Mouse (Mus musculus) heart, adult 2 months (tissue): ENCODE results near the gene Med1. TPM values are rescaled to one million over a fixed set of nuclear protein-coding genes. Genes with fewer than 3 reads are reported as not detected.

Experiments
- DNase-seq, 2 experiments: peaks; one replicate each; pipeline ENCODE4 v3.0.0; 2021
- H3K27ac ChIP-seq: fragments of 200-600 bp; 2 replicates; pipeline ENCODE4 v1.8.1; 2022
- H3K27me3 ChIP-seq: fragments of 200-500 bp; 2 replicates; pipeline ENCODE4 v1.6.1; 2012; ENCODE audit warnings: mild to moderate bottlenecking, low read length, inconsistent platforms, mixed read lengths; ENCODE audit not compliant: control insufficient read depth, insufficient read depth
- H3K36me3 ChIP-seq: fragments of 200-500 bp; 2 replicates; pipeline ENCODE4 v1.6.1; 2012; ENCODE audit warnings: low read length, inconsistent platforms; ENCODE audit not compliant: control insufficient read depth, insufficient read depth
- H3K4me1 ChIP-seq: fragments of 200-500 bp; 2 replicates; pipeline ENCODE4 v1.6.1; 2011; ENCODE audit warnings: low read length; ENCODE audit not compliant: control insufficient read depth, insufficient read depth
- H3K4me3 ChIP-seq: fragments of 200-600 bp; 2 replicates; pipeline ENCODE4 v1.8.1; 2022
- H3K79me2 ChIP-seq: fragments of 200-500 bp; replicated peaks from 2 replicates; pipeline ENCODE4 v1.6.1; 2012; ENCODE audit warnings: mild to moderate bottlenecking, inconsistent platforms, low read length, moderate library complexity, mixed read lengths; ENCODE audit not compliant: control insufficient read depth, insufficient read depth
- H3K9ac ChIP-seq: fragments of 200-500 bp; 2 replicates; pipeline ENCODE4 v1.6.1; 2012; ENCODE audit warnings: low read depth, mild to moderate bottlenecking, control low read depth, inconsistent platforms, low read length, mixed read lengths
- CTCF ChIP-seq: fragments of 200-600 bp; IDR thresholded peaks from 2 replicates; pipeline ENCODE4 v1.8.1; 2022; ENCODE audit warnings: antibody characterized with exemption, mild to moderate bottlenecking, moderate library complexity
- EP300 ChIP-seq: fragments of 200-500 bp; IDR thresholded peaks from 2 replicates; pipeline ENCODE4 v1.6.1; 2011; ENCODE audit warnings: low read depth, low read length, control low read depth; ENCODE audit not compliant: insufficient read depth
- POLR2A ChIP-seq: fragments of 200-500 bp; IDR thresholded peaks from 2 replicates; pipeline ENCODE4 v1.6.1; 2011; ENCODE audit warnings: mild to moderate bottlenecking, low read depth, low read length, control low read depth; ENCODE audit not compliant: insufficient read depth
- WGBS: fragments of 180-500 bp; shearing (Covaris S2); methylation state at CpG from one replicate; pipeline ENCODE4 v1.1.7; 2018; 5-methylcytosine and 5-hydroxymethylcytosine counted together
- intact Hi-C: fragments of 180-260 bp; cut with DNase I; formaldehyde crosslinking; loops from one replicate; pipeline ENCODE4 v1.15.1; 2025
- polyA plus RNA-seq: library from polyadenylated mRNA; depleted of rRNA; stranded (reverse); fragments of >200 nt; gene quantifications from 2 replicates; pipeline ENCODE4 v1.2.3, GENCODE M21; 2012
- total RNA-seq, 2 experiments: library from RNA; stranded (reverse); gene quantifications; 2 replicates each; pipeline ENCODE4 v1.2.3; 2021

The Med1 gene
- total and polyA plus RNA-seq, 3 experiments: 14.0 to 43.5 (median 38.6) TPM

GRCm38 (mm10) chr11:98138894-98139293, 54.2 kb downstream of the Med1 start:
- Histone ChIP-seq H3K36me3 (peaks cover 17% of the 10 kb centered on the region), H3K27ac (peak overlapping the region; percentile 47), H3K4me3 (no peak overlapping the region), H3K27me3 (no peaks in the 10 kb centered on the region), H3K9ac (peak overlapping the region; percentile 38; the same call in 1 of the 2 replicates), H3K4me1 (peaks cover 25% of the 10 kb centered on the region), H3K79me2 (peaks cover 12% of the 10 kb centered on the region)
- DNase-seq: no peak
- TF ChIP-seq EP300 (no peak), POLR2A (no peak), CTCF (no peak)
- WGBS: 19% methylated on average over 7 of the region's 7 CpGs
- intact Hi-C loops: no loop called here

DNA sequence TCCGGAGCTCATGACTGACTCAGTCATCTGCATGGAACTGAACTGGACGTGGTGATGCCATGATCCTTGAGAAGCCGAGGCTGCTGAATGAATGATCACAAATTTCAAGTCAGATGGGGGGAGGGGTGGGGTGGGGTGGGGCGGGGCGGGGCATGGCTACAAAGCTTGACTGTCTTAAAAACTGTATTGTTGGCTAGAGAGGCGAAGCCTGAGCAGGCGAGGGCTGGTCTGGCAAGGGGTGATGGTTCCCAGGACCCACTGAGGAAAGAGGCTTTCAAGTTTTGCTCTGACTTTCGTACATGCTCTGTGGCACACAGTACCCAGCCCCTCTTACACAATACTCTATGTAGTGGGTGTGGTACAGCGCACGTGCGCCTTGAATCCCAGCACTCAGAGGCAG, 55.3 kb downstream of the Med1 start:
- TF ChIP-seq CTCF (no peak), EP300 (no peak), POLR2A (no peak)

GRCm38 (mm10) chr11:98134951-98135350, 58.1 kb downstream of the Med1 start:
- Histone ChIP-seq H3K36me3 (peaks cover 17% of the 10 kb centered on the region; the same call in 1 of the 2 replicates), H3K4me1 (peaks cover 24% of the 10 kb centered on the region), H3K4me3 (no peak overlapping the region), H3K9ac (no peak overlapping the region), H3K27ac (no peak overlapping the region), H3K79me2 (peaks cover 10% of the 10 kb centered on the region), H3K27me3 (no peaks in the 10 kb centered on the region)
- intact Hi-C loops: no loop called here
- TF ChIP-seq CTCF (no peak), POLR2A (no peak), EP300 (no peak)
- WGBS: 27% methylated on average over 4 of the region's 4 CpGs
- DNase-seq: no peak

More for the DNA sequence above, 55.3 kb downstream of the Med1 start:
- 88% methylated on average over 11 of the region's 11 CpGs for WGBS
- Histone ChIP-seq H3K27me3 (no peaks in the 10 kb centered on the region), H3K9ac (no peak overlapping the region), H3K79me2 (peaks cover 14% of the 10 kb centered on the region), H3K4me1 (peaks cover 26% of the 10 kb centered on the region), H3K36me3 (peaks cover 17% of the 10 kb centered on the region; the same call in 1 of the 2 replicates), H3K4me3 (no peak overlapping the region), H3K27ac (no peak overlapping the region; the same call in 1 of the 2 replicates)
- intact Hi-C loops: no loop called here
- no peak for DNase-seq

DNA sequence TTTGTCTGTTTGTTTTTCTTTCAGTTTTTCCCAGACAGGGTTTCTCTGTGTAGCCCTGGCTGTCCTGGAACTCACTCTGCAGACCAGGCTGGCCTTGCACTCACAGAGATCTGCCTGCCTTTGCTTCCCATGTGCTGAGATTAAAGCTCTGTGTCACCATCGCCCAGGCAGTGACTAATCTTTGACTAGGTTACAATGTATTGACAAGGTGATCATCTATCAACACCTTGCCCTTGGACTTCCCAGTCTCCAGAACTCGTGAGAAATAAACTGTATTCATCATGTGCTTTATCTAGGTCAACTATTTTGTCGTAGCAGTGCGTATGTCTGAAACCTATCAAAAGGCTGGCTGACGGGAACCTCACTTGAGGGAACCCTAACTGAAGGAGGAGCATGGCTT, 69.7 kb downstream of the Med1 start:
- 78% methylated on average over 5 of the region's 5 CpGs for WGBS
- intact Hi-C loops: no loop called here
- no peak for DNase-seq

DNA sequence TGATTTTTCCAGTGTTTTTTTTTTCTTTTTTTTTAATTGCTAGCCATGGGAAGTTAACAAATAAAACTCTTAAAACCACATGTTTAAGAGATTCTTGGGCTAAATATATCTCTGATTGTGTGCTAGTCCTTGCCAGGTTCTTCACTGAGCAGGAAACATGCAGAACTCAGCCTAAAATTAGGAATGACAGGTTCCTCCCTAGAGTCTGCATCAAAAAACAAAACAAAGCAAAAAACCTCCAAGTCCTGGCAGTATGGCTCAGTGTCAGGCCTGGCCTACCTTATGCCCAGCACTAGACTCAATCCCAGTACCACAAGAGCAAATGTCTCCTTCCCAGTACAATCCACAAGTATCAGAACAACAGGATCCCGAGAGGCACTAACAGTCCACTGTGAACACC, 78.7 kb downstream of the Med1 start:
- TF ChIP-seq POLR2A: peak; percentile 25; the same call in 1 of the 2 replicates
- no peak for TF ChIP-seq EP300
- Histone ChIP-seq H3K79me2 (no peaks in the 10 kb centered on the region), H3K4me3 (no peak overlapping the region), H3K36me3 (peaks cover 12% of the 10 kb centered on the region), H3K9ac (peak overlapping the region; percentile 42; the same call in 1 of the 2 replicates), H3K27ac (peak overlapping the region; percentile 84), H3K4me1 (peaks cover 6% of the 10 kb centered on the region), H3K27me3 (no peaks in the 10 kb centered on the region)
- DNase-seq: peak in 1 of 2 experiments; percentile 23
- intact Hi-C loops: no loop called here
- 19% methylated on average over 1 of the region's 1 CpGs for WGBS

More for the DNA sequence above, 69.7 kb downstream of the Med1 start:
- no peaks in the 10 kb centered on the region; the same call in 1 of the 2 replicates for H3K4me1 ChIP-seq
- H3K4me3 ChIP-seq: no peak overlapping the region
- H3K9ac ChIP-seq: no peak overlapping the region
- TF ChIP-seq EP300 (no peak), POLR2A (no peak), CTCF (no peak)
- 0 out of 2 replicates have a peak, but pooled peaks cover 2% of the 10 kb centered on the region for H3K79me2 ChIP-seq
- peaks cover 5% of the 10 kb centered on the region for H3K36me3 ChIP-seq
- H3K27ac ChIP-seq: no peak overlapping the region
- H3K27me3 ChIP-seq: no peaks in the 10 kb centered on the region

GRCm38 (mm10) chr11:98113504-98113903, 79.6 kb downstream of the Med1 start:
- WGBS: 43% methylated on average over 4 of the region's 4 CpGs
- Histone ChIP-seq H3K4me3 (no peak overlapping the region), H3K9ac (no peak overlapping the region), H3K27me3 (no peaks in the 10 kb centered on the region), H3K27ac (peak overlapping the region; percentile 84), H3K4me1 (peaks cover 6% of the 10 kb centered on the region), H3K36me3 (peaks cover 12% of the 10 kb centered on the region), H3K79me2 (no peaks in the 10 kb centered on the region)
- intact Hi-C loops: no loop called here
- no peak for TF ChIP-seq POLR2A
- TF ChIP-seq CTCF: peak; percentile 43
- peak in 1 of 2 experiments; percentile 24 for DNase-seq
